Comparison of ENCODE assay signal across 21 mouse cellular contexts in genomic region chr8:89316566-89317175, GRCm38 (mm10).
A peak's percentile ranks its signal among the peaks of the same experiment; 100 is the strongest.
DNase-seq lines count a peak whose midpoint lies in the region; ATAC-seq lines count a peak whose summit lies in the region.
"Had no signal": no experiment of that assay in that cellular context is flagged by ENCODE, and none has a peak within 500 bp of the region (broad histone marks: within the 10 kb centered on the region; RNA-seq: fewer than 3 reads in every experiment).

No protein-coding gene starts in this region.

- WGBS in forebrain, embryonic 11.5 days = 37% methylated on average over 12 of the region's 12 CpGs
- 27% methylated on average over 12 of the region's 12 CpGs for WGBS in forebrain, embryonic 14.5 days
- 39% methylated on average over 12 of the region's 12 CpGs for WGBS in kidney, embryonic 16.5 days

- H3K4me3 ChIP-seq in forebrain, embryonic 11.5 days (ENCODE audit: low read depth, low read length) = no peak overlapping the region
- no peak overlapping the region for H3K4me3 ChIP-seq in forebrain, embryonic 14.5 days (ENCODE audit: low read depth, low read length)
- no peak overlapping the region for H3K4me3 ChIP-seq in kidney, embryonic 16.5 days (ENCODE audit: low read length)
- H3K4me3 ChIP-seq: erythroblast, embryonic 14.5 days; heart, adult 2 months had no signal

- 0 out of 2 replicates have a peak overlapping the region, but pooled peaks have one; percentile 10 for H3K27ac ChIP-seq in forebrain, embryonic 11.5 days (ENCODE audit: low read depth, low read length)
- H3K27ac ChIP-seq in forebrain, embryonic 14.5 days (ENCODE audit: low read depth, low read length) = no peak overlapping the region
- peak overlapping the region; percentile 89 for H3K27ac ChIP-seq in kidney, embryonic 16.5 days (ENCODE audit: low read length)
- H3K27ac ChIP-seq: heart, adult 2 months; heart, embryonic 15.5 days; layer of hippocampus, adult 2 months; limb, embryonic 15.5 days; midbrain, embryonic 15.5 days had no signal

- no peak overlapping the region for H3K9ac ChIP-seq in forebrain, embryonic 11.5 days (ENCODE audit: low read length)
- H3K9ac ChIP-seq in forebrain, embryonic 14.5 days (ENCODE audit: low read length) = no peak overlapping the region
- H3K9ac ChIP-seq in kidney, embryonic 16.5 days (replicated peaks; ENCODE audit: low read length) = no peak overlapping the region
- H3K9ac ChIP-seq: heart, embryonic 15.5 days; limb, embryonic 15.5 days had no signal

- no peak for DNase-seq in forebrain, embryonic 11.5 days (ENCODE audit: low spot score)
- DNase-seq in forebrain, embryonic 14.5 days (ENCODE audit: low spot score) = no peak
- DNase-seq in retina, embryonic 14.5 days (ENCODE audit: low spot score) = peak; percentile 18
- DNase-seq in retina, postnatal 1 day = no peak
- DNase-seq in ovary, adult 18-20 months (ENCODE audit: low spot score) = no peak
- DNase-seq in MN1 (ENCODE audit: low spot score) = no peak
- DNase-seq: adrenal gland, postnatal 36 days; cerebellum, adult 18-20 months; cerebellum, postnatal 25 days; gastrocnemius, postnatal 14 days; heart, adult 2 months; right cerebral cortex, postnatal 4 days had no signal

- peaks cover 13% of the 10 kb centered on the region for H3K4me1 ChIP-seq in forebrain, embryonic 11.5 days (replicated peaks; ENCODE audit: control insufficient read depth, insufficient read depth, low read length)
- peaks cover 23% of the 10 kb centered on the region for H3K4me1 ChIP-seq in forebrain, embryonic 14.5 days (ENCODE audit: control insufficient read depth, insufficient read depth, low read length)
- peaks cover 23% of the 10 kb centered on the region for H3K4me1 ChIP-seq in kidney, embryonic 16.5 days (ENCODE audit: insufficient read depth, low read length)

- H3K4me2 ChIP-seq in forebrain, embryonic 11.5 days (ENCODE audit: low read depth, low read length, severe bottlenecking) = no peak overlapping the region
- H3K4me2 ChIP-seq in forebrain, embryonic 14.5 days (ENCODE audit: low read length) = no peak overlapping the region
- H3K4me2 ChIP-seq in kidney, embryonic 16.5 days (replicated peaks; ENCODE audit: low read depth, low read length) = peak overlapping the region; percentile 37

- ATAC-seq in forebrain, embryonic 11.5 days (replicated peaks; ENCODE audit: low FRiP score) = peak; percentile 46; the same call in 1 of the 2 replicates
- no peak for ATAC-seq in forebrain, embryonic 14.5 days
- peak; percentile 53 for ATAC-seq in kidney, embryonic 16.5 days (ENCODE audit: low FRiP score, low TSS enrichment)
- ATAC-seq in inflammation-experienced regulatory T-cells, adult 6 months = no peak
- ATAC-seq: midbrain, embryonic 15.5 days had no signal

- H3K27me3 ChIP-seq in forebrain, embryonic 11.5 days (ENCODE audit: control insufficient read depth, insufficient read depth, low read length) = no peaks in the 10 kb centered on the region
- no peaks in the 10 kb centered on the region for H3K27me3 ChIP-seq in forebrain, embryonic 14.5 days (replicated peaks; ENCODE audit: control insufficient read depth, insufficient read depth, low read length)
- H3K27me3 ChIP-seq in kidney, embryonic 16.5 days (ENCODE audit: insufficient read depth, low read length) = no peaks in the 10 kb centered on the region
- H3K27me3 ChIP-seq: heart, embryonic 15.5 days; limb, embryonic 15.5 days; midbrain, embryonic 15.5 days; neural tube, embryonic 15.5 days had no signal

- no peaks in the 10 kb centered on the region for H3K9me3 ChIP-seq in forebrain, embryonic 11.5 days (ENCODE audit: control insufficient read depth, low read length)
- H3K9me3 ChIP-seq in forebrain, embryonic 14.5 days (replicated peaks; ENCODE audit: control insufficient read depth, low read length) = no peaks in the 10 kb centered on the region
- H3K9me3 ChIP-seq in kidney, embryonic 16.5 days (ENCODE audit: low read length) = no peaks in the 10 kb centered on the region
- H3K9me3 ChIP-seq: heart, embryonic 15.5 days; limb, embryonic 15.5 days; midbrain, embryonic 15.5 days; neural tube, embryonic 15.5 days had no signal

- no peaks in the 10 kb centered on the region for H3K36me3 ChIP-seq in forebrain, embryonic 11.5 days (ENCODE audit: control insufficient read depth, insufficient read depth, low read length)
- H3K36me3 ChIP-seq in forebrain, embryonic 14.5 days (ENCODE audit: control insufficient read depth, insufficient read depth, low read length) = no peaks in the 10 kb centered on the region
- H3K36me3 ChIP-seq in kidney, embryonic 16.5 days (ENCODE audit: insufficient read depth, low read length) = no peaks in the 10 kb centered on the region
- H3K36me3 ChIP-seq: G1E; heart, embryonic 15.5 days; limb, embryonic 15.5 days; midbrain, embryonic 15.5 days; neural tube, embryonic 15.5 days had no signal

Comparison
In these comparisons a context has a peak if more than half of its experiments do, and no peak if none do; other contexts are left out.
1. ATAC-seq: peak in forebrain, embryonic 11.5 days (single experiment) and kidney, embryonic 16.5 days (single experiment); none in forebrain, embryonic 14.5 days (single experiment) and inflammation-experienced regulatory T-cells, adult 6 months (single experiment).